Mouse (Mus musculus) heart, postnatal 0 days (tissue): ENCODE measurements around the gene Mcur1. TPM values are rescaled to one million over a fixed set of nuclear protein-coding genes. Genes with fewer than 3 reads are reported as not detected.

ENCODE experiments used
- ATAC-seq: fragments of 200-750 bp; cut with Nextera tagmentation; 2 replicates; pipeline ENCODE4 v1.8.0; 2017; ENCODE audit warnings: low read depth, moderate number of reproducible peaks, moderate library complexity; ENCODE audit not compliant: insufficient read depth
- DNase-seq: peaks from one replicate; pipeline ENCODE4 v3.0.0-alpha.2; 2016; ENCODE audit warnings: low spot score
- H3K27ac ChIP-seq: fragments of 300-500 bp; sonication (generic); 2 replicates; pipeline ENCODE4 v1.5.1; 2014; ENCODE audit warnings: low read depth, mild to moderate bottlenecking
- H3K27me3 ChIP-seq: fragments of 300-500 bp; sonication (generic); 2 replicates; pipeline ENCODE4 v1.6.1; 2014; ENCODE audit warnings: low read length, mixed read lengths; ENCODE audit not compliant: control insufficient read depth, insufficient read depth
- H3K36me3 ChIP-seq: fragments of 300-500 bp; sonication (generic); replicated peaks from 2 replicates; pipeline ENCODE4 v1.6.1; 2014; ENCODE audit warnings: low read length, mixed read lengths; ENCODE audit not compliant: control insufficient read depth, insufficient read depth
- H3K4me1 ChIP-seq: fragments of 300-500 bp; sonication (generic); 2 replicates; pipeline ENCODE4 v1.6.1; 2014; ENCODE audit warnings: antibody characterized with exemption; ENCODE audit not compliant: control insufficient read depth, insufficient read depth
- H3K4me2 ChIP-seq: fragments of 300-500 bp; sonication (generic); 2 replicates; pipeline ENCODE4 v1.6.1; 2014; ENCODE audit warnings: low read depth, mild to moderate bottlenecking, low read length, moderate library complexity
- H3K4me3 ChIP-seq: fragments of 300-500 bp; sonication (generic); 2 replicates; pipeline ENCODE4 v1.5.1; 2014; ENCODE audit warnings: low read depth, low read length
- H3K9ac ChIP-seq: fragments of 300-500 bp; sonication (generic); replicated peaks from 2 replicates; pipeline ENCODE4 v1.6.1; 2014; ENCODE audit warnings: low read depth, low read length, mixed read lengths
- H3K9me3 ChIP-seq: fragments of 300-500 bp; sonication (generic); replicated peaks from 2 replicates; pipeline ENCODE4 v1.6.1; 2016; ENCODE audit warnings: low read length; ENCODE audit not compliant: control insufficient read depth
- CTCF ChIP-seq: IDR thresholded peaks from 2 replicates; pipeline ENCODE4 v1.5.1; 2016; ENCODE audit warnings: antibody characterized with exemption, control low read depth, low read depth
- EP300 ChIP-seq: IDR thresholded peaks from 2 replicates; pipeline ENCODE4 v1.6.1; 2016; ENCODE audit warnings: antibody characterized with exemption, low read depth
- WGBS: fragments of 180-500 bp; shearing (Covaris S2); extraction: QIAGEN DNeasy Blood & Tissue Kit; methylation state at CpG from one replicate; pipeline ENCODE4 v1.1.7; 2014; 5-methylcytosine and 5-hydroxymethylcytosine counted together
- polyA plus RNA-seq: library from polyadenylated mRNA; unstranded; fragments of >200 nt; fragmentation: Nextera tagmentation; extraction: Ambion mirVana; gene quantifications from 2 replicates; pipeline ENCODE4 v1.2.1, GENCODE M21; 2015
- total RNA-seq: library from RNA; depleted of rRNA; stranded (reverse); fragments of >200 nt; gene quantifications from 2 replicates; pipeline ENCODE4 v1.2.3, GENCODE M21; 2014; ENCODE audit warnings: low replicate concordance

The Mcur1 gene
- total and polyA plus RNA-seq, 2 experiments from 2014 or later, result 24.9 to 40.1 TPM

DNA sequence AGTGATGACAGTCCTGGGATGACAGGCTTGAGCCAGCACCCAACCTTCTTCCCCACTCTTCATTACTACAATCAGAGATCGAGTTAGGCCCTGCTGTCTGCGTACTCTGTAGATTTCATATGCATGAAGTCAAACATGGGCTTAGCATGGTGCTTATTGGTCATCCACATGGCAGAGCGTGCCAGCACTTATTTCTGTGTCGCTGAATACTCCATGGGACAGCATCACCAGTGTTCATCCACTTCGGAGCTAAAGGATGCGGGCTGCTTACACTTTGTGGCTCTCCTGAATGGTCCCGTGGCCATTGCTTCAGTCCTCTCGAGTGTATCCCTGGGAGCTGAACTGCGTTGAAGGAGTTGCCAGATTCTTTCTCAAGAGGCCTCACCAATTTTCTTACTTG, 4.7 kb downstream of the Mcur1 start:
- no peak overlapping the region for H3K4me3 ChIP-seq
- DNase-seq (no peak), ATAC-seq (no peak)
- no peak overlapping the region for H3K4me2 ChIP-seq
- 90% methylated on average over 9 of the region's 9 CpGs for whole genome bisulfite sequencing
- no peaks in the 10 kb centered on the region for H3K9me3 ChIP-seq
- H3K4me1 ChIP-seq, result peaks cover 16% of the 10 kb centered on the region
- no peak overlapping the region for H3K9ac ChIP-seq
- TF ChIP-seq CTCF (no peak), EP300 (no peak)
- H3K27me3 ChIP-seq, result no peaks in the 10 kb centered on the region
- H3K27ac ChIP-seq, result no peak overlapping the region
- H3K36me3 ChIP-seq, result peaks cover 44% of the 10 kb centered on the region

DNA sequence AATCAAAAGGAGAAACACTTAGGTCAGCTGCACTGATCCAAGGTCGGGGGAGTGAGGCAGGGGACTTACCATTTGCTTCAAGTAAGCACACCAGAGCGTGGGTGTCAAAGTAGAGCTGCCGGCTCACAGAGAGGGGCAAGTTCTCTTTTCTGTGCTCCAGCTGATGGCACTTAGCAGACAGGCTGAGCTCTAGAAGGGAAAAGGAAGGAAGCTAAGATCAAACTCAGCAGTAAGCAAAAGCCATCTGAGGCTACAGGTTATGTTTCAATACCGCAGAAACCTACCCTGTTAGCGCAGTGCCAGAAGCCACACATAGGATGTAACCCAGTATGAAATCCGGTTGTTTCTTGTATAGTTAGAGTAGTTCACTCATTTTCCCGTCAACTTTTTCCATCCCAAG, 5.2 kb downstream of the Mcur1 start:
- DNase-seq (no peak), ATAC-seq (no peak)
- Histone ChIP-seq H3K4me1 (peaks cover 16% of the 10 kb centered on the region), H3K9ac (no peak overlapping the region), H3K27ac (no peak overlapping the region), H3K4me3 (no peak overlapping the region), H3K36me3 (peaks cover 49% of the 10 kb centered on the region), H3K4me2 (no peak overlapping the region), H3K27me3 (no peaks in the 10 kb centered on the region), H3K9me3 (no peaks in the 10 kb centered on the region)
- no peak for TF ChIP-seq CTCF
- TF ChIP-seq EP300, result no peak
- 81% methylated on average over 7 of the region's 7 CpGs for WGBS

DNA sequence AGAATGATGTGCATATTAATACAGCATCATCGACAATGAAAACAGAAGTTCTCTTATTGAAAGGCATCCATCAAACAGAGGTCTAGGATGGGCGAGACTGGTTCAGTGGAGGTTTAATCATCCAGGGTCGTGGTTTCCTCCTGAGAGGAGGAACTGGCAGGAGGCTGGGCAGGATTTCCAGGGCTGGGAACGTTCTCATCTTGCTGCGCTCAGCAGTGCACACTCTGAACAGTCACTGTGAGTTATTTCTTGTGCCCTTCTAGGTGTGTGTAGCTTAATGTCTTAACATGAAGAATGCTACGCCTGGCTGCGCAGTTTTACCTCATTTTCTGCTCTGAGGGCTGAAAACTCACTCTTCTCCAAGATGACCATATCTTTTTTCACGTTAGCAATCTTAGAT, 9.3 kb downstream of the Mcur1 start:
- no peak for TF ChIP-seq EP300
- no peak overlapping the region for H3K4me3 ChIP-seq
- H3K36me3 ChIP-seq, result peaks cover 83% of the 10 kb centered on the region
- DNase-seq (no peak), ATAC-seq (no peak)
- H3K4me1 ChIP-seq, result no peaks in the 10 kb centered on the region
- H3K27ac ChIP-seq, result no peak overlapping the region
- no peaks in the 10 kb centered on the region for H3K27me3 ChIP-seq
- H3K9ac ChIP-seq, result no peak overlapping the region
- no peak overlapping the region for H3K4me2 ChIP-seq
- WGBS, result 91% methylated on average over 8 of the region's 8 CpGs
- no peaks in the 10 kb centered on the region for H3K9me3 ChIP-seq

DNA sequence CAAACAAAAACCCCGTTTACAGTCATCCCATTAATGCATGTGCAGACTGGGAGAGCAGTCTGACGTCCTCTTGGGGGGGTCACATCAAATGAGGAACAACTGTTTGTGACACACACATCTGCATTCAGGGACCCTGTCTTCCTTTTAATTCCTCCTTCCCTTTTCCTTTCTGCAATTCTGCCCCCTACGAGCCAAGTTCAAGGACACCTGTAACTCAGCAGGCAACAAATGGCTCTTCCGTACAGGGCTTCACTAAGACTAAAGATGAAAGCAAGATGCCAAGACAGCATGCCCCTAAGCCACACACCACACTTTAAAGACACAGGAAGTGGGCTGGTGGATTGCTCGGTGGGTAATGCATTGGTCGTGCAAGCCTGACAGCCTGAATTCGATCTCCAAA, 10.1 kb downstream of the Mcur1 start:
- no peak overlapping the region for H3K9ac ChIP-seq
- peaks cover 86% of the 10 kb centered on the region for H3K36me3 ChIP-seq
- no peaks in the 10 kb centered on the region for H3K4me1 ChIP-seq
- WGBS, result 84% methylated on average over 7 of the region's 7 CpGs
- H3K4me3 ChIP-seq, result no peak overlapping the region
- no peaks in the 10 kb centered on the region for H3K27me3 ChIP-seq
- no peak overlapping the region for H3K27ac ChIP-seq
- ATAC-seq, result no peak
- no peak for TF ChIP-seq EP300
- TF ChIP-seq CTCF, result no peak
- no peak for DNase-seq
- H3K9me3 ChIP-seq, result no peaks in the 10 kb centered on the region
- H3K4me2 ChIP-seq, result no peak overlapping the region

DNA sequence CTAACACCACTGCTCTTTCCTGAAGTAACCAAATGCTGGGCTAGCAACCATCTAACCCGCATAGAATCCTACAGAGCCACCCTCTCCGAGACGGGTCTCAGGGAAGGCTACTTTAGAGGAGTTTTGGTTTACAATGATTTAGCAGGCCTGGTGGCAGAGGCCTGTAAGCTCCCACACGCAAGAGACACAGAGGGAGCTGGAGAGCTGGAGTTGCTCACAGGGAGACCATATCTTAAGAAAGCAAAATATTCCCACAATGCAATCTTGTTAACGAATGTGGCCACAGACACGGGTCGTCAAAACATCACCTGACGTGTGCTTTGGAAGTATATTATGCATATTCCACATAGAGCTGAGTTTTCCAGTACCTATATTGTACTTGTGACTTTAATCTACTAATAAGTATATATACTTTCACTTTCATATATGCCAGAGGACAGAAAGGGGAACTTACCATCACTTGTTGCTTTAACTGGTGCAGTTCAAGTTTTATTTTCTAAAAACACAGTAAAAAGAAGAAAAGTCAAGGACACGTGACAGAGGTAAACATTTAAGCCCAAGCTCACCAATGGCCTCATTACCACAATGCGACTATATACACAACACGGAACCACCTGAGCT, 10.8 kb downstream of the Mcur1 start:
- Histone ChIP-seq H3K4me2 (no peak overlapping the region), H3K9me3 (no peaks in the 10 kb centered on the region), H3K4me1 (no peaks in the 10 kb centered on the region), H3K9ac (no peak overlapping the region), H3K4me3 (no peak overlapping the region), H3K36me3 (peaks cover 86% of the 10 kb centered on the region), H3K27me3 (no peaks in the 10 kb centered on the region), H3K27ac (no peak overlapping the region)
- TF ChIP-seq EP300, result no peak
- TF ChIP-seq CTCF, result no peak
- no peak for DNase-seq
- no peak for ATAC-seq
- WGBS, result 77% methylated on average over 11 of the region's 11 CpGs

DNA sequence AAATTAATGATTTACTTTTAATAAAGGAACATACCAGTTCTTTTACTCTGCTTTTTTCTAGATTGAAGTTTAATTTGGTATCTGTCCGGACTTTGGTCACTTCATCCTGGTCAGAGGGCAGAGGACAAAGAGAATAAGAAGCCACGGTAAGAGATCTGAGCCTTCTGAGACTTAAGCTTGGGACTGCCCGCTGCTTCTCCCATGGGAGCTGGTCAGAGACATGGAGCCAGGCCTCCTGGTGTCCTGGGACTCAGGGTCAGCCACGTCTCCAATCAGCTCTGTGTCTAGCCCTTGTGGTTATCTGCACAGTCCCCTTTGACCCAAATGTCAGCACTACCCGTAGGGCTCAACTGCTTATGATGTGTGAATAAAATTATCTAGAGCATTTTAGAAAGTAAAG, 11.4 kb downstream of the Mcur1 start:
- H3K4me1 ChIP-seq, result no peaks in the 10 kb centered on the region
- TF ChIP-seq EP300, result no peak
- no peak overlapping the region for H3K27ac ChIP-seq
- no peaks in the 10 kb centered on the region for H3K9me3 ChIP-seq
- 69% methylated on average over 5 of the region's 5 CpGs for WGBS
- H3K4me2 ChIP-seq, result no peak overlapping the region
- H3K9ac ChIP-seq, result no peak overlapping the region
- no peak for ATAC-seq
- no peak for DNase-seq
- no peak overlapping the region for H3K4me3 ChIP-seq
- H3K27me3 ChIP-seq, result no peaks in the 10 kb centered on the region
- peaks cover 88% of the 10 kb centered on the region for H3K36me3 ChIP-seq
